Mouse (Mus musculus): Measurements from ENCODE around the gene Olfr64. TPM values are rescaled to one million over a fixed set of nuclear protein-coding genes. Genes with fewer than 3 reads are reported as not detected.

Gene Olfr64
- not detected in 2 replicates for polyA plus RNA-seq (2015; fragmentation: Nextera tagmentation; extraction: Ambion mirVana)

DNA sequence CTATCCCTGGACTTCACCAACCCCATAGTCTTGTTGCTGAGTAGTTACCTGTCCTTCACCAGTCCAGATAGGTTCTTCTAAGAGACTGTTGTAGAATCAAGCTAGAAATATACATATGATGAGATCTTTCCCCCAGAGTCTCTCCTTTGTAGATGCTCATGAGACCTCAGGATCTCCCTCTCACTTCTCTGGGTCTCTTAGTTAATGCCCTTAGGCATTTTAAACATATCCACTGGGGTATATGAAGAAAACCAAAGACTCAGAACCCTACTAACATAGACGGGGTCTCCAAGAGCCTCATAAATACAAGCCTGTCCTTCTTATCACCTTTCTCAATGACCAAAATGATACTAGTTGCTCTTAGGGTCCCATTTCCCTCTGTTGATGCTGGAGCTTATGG lies at the start of gene Olfr64:
Olfr64 (minus strand) TSS at position 101 of the 400 bp plus-strand sequence.
- Histone ChIP-seq H3K9me3 (no peaks in the 10 kb centered on the region), H3K4me1 (no peaks in the 10 kb centered on the region), H3K4me3 (no peak within 1 kb of the TSS), H3K36me3 (replicated peaks) (no peaks in the 10 kb centered on the region), H3K27me3 (replicated peaks) (no peaks in the 10 kb centered on the region), H3K4me2 (no peak within 1 kb of the TSS), H3K9ac (no peak within 1 kb of the TSS), H3K27ac (no peak within 1 kb of the TSS)
- WGBS = 83% methylated on average over 1 of the region's 1 CpGs
- no peak for ATAC-seq (replicated peaks)

DNA sequence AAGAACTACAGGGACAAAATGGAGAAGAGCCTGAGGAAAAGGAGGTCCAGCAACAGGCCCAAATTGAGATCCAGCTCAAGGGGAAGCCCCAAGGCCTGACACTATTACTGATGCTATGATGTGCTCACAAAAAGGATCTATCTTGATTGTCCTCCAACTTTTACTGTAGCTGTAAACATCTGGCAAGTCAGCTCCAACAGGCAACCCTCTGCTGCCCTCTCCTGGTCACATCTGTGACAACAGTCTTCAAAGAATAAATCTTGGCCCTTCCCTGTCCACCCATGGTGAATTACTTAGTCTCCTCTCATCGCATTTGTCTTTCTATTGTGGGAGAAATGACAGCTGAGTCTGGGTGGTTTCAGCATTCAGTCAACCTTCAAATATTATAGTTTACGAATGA lies 48.4 kb upstream of the Olfr64 start:
- no peak overlapping the region for H3K27ac ChIP-seq
- no peak overlapping the region for H3K9ac ChIP-seq
- ATAC-seq (replicated peaks) = no peak
- H3K36me3 ChIP-seq (replicated peaks) = no peaks in the 10 kb centered on the region
- no peaks in the 10 kb centered on the region for H3K4me1 ChIP-seq
- no peak overlapping the region for H3K4me2 ChIP-seq
- H3K4me3 ChIP-seq = no peak overlapping the region
- no peaks in the 10 kb centered on the region for H3K9me3 ChIP-seq
- no peaks in the 10 kb centered on the region for H3K27me3 ChIP-seq (replicated peaks)
- WGBS = 23% methylated on average over 2 of the region's 2 CpGs

- no peak for ATAC-seq (replicated peaks)
- H3K4me2 ChIP-seq = no peak within 1 kb of the TSS
- no peaks in the 10 kb centered on the region for H3K36me3 ChIP-seq (replicated peaks)
- 68% methylated on average over 2 of the region's 2 CpGs for WGBS
- H3K4me1 ChIP-seq = no peaks in the 10 kb centered on the region
- H3K27me3 ChIP-seq (replicated peaks) = no peaks in the 10 kb centered on the region
- no peaks in the 10 kb centered on the region for H3K9me3 ChIP-seq
- no peak within 1 kb of the TSS for H3K27ac ChIP-seq
- no peak within 1 kb of the TSS for H3K9ac ChIP-seq
- no peak within 1 kb of the TSS for H3K4me3 ChIP-seq
Observed at GRCm38 (mm10) chr7:103934264-103934663, 40.0 kb upstream of the Olfr64 start, which contains the start of gene Olfr632. Gene Olfr632, plus strand, starts transcription at chr7:103934347.

DNA sequence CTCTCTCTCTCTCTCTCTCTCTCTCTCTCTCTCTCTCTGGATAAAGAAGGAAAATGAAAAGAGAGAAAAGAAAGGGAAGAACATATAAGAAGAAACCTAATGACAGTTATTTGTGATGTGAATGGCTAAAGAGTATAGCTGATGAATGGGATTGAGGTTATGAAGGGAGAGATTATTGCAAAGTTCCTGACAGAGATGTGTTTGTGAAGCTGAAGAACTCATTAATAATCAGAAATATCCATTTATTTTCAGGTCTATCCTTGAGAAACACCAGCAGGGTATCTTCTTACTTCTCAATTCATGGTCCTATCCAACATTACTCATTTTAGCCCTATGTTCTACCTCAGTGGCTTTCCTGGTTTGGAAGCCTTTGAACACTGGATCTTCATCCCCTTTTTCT lies 34.2 kb upstream of the Olfr64 start, which contains the start of gene Olfr631:
Olfr631 (plus strand) TSS at position 301 of the 400 bp plus-strand sequence.
- H3K9me3 ChIP-seq = no peaks in the 10 kb centered on the region
- no peak for ATAC-seq (replicated peaks)
- no peaks in the 10 kb centered on the region for H3K4me1 ChIP-seq
- no peak within 1 kb of the TSS for H3K9ac ChIP-seq
- no peaks in the 10 kb centered on the region for H3K27me3 ChIP-seq (replicated peaks)
- H3K4me3 ChIP-seq = no peak within 1 kb of the TSS
- H3K4me2 ChIP-seq = no peak within 1 kb of the TSS
- no peaks in the 10 kb centered on the region for H3K36me3 ChIP-seq (replicated peaks)
- no peak within 1 kb of the TSS for H3K27ac ChIP-seq

- Histone ChIP-seq H3K9ac (no peak overlapping the region), H3K27me3 (replicated peaks) (no peaks in the 10 kb centered on the region), H3K4me2 (no peak overlapping the region), H3K36me3 (replicated peaks) (no peaks in the 10 kb centered on the region), H3K4me1 (no peaks in the 10 kb centered on the region), H3K9me3 (no peaks in the 10 kb centered on the region), H3K4me3 (no peak overlapping the region), H3K27ac (no peak overlapping the region)
- no peak for ATAC-seq (replicated peaks)
Observed at GRCm38 (mm10) chr7:103915338-103915737, 21.1 kb upstream of the Olfr64 start.

DNA sequence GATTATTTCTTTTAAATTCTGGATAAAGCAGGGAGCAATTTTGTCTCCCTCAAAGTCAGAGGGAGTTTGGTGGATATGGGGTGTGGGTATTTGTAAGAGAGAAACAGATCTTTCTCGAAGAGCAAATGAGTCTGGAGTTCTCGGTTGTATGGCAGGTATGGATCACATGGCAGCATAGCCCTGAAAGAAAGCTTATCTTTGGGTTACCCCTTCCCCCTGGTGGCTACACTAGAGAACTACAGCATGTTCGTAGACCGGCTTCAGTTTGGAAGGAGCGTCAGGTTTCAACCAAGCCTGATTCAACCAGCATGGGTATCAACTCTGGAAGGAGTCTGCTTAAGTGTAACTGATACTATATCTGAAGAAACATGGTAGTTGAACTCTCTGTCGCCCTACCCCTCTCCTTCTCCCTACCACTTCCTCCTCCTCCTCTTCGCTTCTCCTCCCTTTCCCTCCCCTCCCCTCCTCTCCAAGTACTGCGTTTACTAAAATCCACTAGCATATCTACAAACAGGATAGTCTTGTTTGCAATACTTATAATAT lies 18.8 kb upstream of the Olfr64 start:
- Histone ChIP-seq H3K4me1 (no peaks in the 10 kb centered on the region), H3K4me2 (no peak overlapping the region), H3K27ac (no peak overlapping the region), H3K9ac (no peak overlapping the region), H3K27me3 (replicated peaks) (no peaks in the 10 kb centered on the region), H3K4me3 (no peak overlapping the region), H3K36me3 (replicated peaks) (no peaks in the 10 kb centered on the region), H3K9me3 (no peaks in the 10 kb centered on the region)
- no peak for ATAC-seq (replicated peaks)
- 48% methylated on average over 8 of the region's 8 CpGs for WGBS

DNA sequence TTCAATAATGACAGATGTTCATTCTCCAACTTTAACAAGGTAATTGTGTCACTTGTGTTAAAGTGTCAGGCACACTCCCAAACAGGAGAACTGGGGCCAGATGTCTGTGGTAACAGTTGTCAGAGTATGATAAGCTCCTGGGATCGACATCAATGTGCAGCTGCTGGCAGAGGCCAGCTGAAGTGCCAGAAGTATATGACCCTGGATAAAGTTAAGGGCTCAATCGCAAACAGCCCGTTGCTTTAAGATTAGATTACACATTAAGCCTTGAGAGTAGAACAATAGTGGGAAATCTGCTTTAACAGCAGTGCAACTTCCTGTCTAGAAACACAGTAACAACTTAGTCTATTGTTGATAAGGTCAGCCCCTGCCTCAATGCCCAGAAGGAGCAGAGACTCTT lies 15.8 kb upstream of the Olfr64 start:
- Histone ChIP-seq H3K4me3 (no peak overlapping the region), H3K27me3 (replicated peaks) (no peaks in the 10 kb centered on the region), H3K9ac (no peak overlapping the region), H3K36me3 (replicated peaks) (no peaks in the 10 kb centered on the region), H3K27ac (no peak overlapping the region), H3K4me2 (no peak overlapping the region), H3K4me1 (no peaks in the 10 kb centered on the region), H3K9me3 (no peaks in the 10 kb centered on the region)
- 43% methylated on average over 3 of the region's 3 CpGs for WGBS
- ATAC-seq (replicated peaks) = no peak

GRCm38 (mm10) chr7:103903187-103903586 lies 8.9 kb upstream of the Olfr64 start, which contains the start of gene Olfr65:
Gene Olfr65, plus strand, starts transcription at chr7:103903487.
- WGBS = 85% methylated on average over 2 of the region's 2 CpGs
- Histone ChIP-seq H3K36me3 (replicated peaks) (no peaks in the 10 kb centered on the region), H3K9me3 (no peaks in the 10 kb centered on the region), H3K4me3 (no peak within 1 kb of the TSS), H3K4me1 (no peaks in the 10 kb centered on the region), H3K27ac (no peak within 1 kb of the TSS), H3K27me3 (replicated peaks) (no peaks in the 10 kb centered on the region), H3K9ac (no peak within 1 kb of the TSS), H3K4me2 (no peak within 1 kb of the TSS)
- ATAC-seq (replicated peaks) = no peak

DNA sequence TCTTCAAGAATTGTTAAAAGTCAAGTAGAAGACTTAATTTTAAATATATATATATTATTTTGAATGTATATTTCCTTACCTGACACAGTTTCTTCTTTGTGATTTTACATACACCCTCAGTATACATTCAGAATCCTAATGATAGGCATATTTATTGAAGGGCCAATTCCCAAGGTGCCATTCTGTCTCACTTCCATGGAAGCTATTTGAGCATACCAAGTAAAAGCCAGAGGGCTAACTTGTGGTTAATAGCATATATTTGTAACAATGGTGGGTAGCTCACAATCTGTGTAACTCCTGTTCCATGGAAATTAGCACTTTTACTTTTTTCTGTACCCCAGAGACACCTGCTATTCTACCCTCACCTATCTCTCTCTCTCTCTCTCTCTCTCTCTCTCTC lies 8.1 kb downstream of the Olfr64 start, which contains the start of gene Olfr66:
Olfr66 (minus strand) TSS at position 101 of the 400 bp plus-strand sequence.
- H3K27ac ChIP-seq = no peak within 1 kb of the TSS
- H3K27me3 ChIP-seq (replicated peaks) = no peaks in the 10 kb centered on the region
- no peak within 1 kb of the TSS for H3K4me2 ChIP-seq
- H3K36me3 ChIP-seq (replicated peaks) = no peaks in the 10 kb centered on the region
- no peaks in the 10 kb centered on the region for H3K4me1 ChIP-seq
- no peaks in the 10 kb centered on the region for H3K9me3 ChIP-seq
- no peak within 1 kb of the TSS for H3K4me3 ChIP-seq
- ATAC-seq (replicated peaks) = no peak
- H3K9ac ChIP-seq = no peak within 1 kb of the TSS

DNA sequence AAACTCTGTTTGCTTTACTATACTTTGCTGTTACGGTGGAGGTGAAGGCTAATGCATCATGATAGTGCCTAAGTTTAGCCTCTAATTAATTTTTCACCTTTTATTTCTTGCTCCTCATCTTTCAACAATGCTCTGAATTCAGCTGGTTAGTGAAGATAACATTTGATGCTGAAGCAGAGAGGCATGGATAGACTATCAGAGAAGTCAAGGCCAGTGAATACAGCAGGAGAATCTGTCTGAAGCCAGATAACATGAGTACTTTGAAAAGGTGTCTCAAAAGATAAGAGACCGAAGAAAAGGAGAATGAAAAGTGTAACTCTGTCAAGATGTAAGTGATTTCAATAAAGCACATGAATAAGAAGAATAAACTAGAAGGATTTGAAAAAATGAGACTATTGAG lies 17.2 kb downstream of the Olfr64 start:
- no peak for ATAC-seq (replicated peaks)
- Histone ChIP-seq H3K36me3 (replicated peaks) (no peaks in the 10 kb centered on the region), H3K27me3 (replicated peaks) (no peaks in the 10 kb centered on the region), H3K27ac (no peak overlapping the region), H3K9me3 (no peaks in the 10 kb centered on the region), H3K4me3 (no peak overlapping the region), H3K4me2 (no peak overlapping the region), H3K9ac (no peak overlapping the region), H3K4me1 (no peaks in the 10 kb centered on the region)
- WGBS = 84% methylated on average over 2 of the region's 2 CpGs

GRCm38 (mm10) chr7:103874451-103874850 lies 19.8 kb downstream of the Olfr64 start:
- Histone ChIP-seq H3K4me3 (no peak overlapping the region), H3K27ac (no peak overlapping the region), H3K4me2 (no peak overlapping the region), H3K9me3 (no peaks in the 10 kb centered on the region), H3K9ac (no peak overlapping the region), H3K4me1 (no peaks in the 10 kb centered on the region), H3K27me3 (replicated peaks) (no peaks in the 10 kb centered on the region), H3K36me3 (replicated peaks) (no peaks in the 10 kb centered on the region)
- 59% methylated on average over 5 of the region's 5 CpGs for WGBS
- no peak for ATAC-seq (replicated peaks)

DNA sequence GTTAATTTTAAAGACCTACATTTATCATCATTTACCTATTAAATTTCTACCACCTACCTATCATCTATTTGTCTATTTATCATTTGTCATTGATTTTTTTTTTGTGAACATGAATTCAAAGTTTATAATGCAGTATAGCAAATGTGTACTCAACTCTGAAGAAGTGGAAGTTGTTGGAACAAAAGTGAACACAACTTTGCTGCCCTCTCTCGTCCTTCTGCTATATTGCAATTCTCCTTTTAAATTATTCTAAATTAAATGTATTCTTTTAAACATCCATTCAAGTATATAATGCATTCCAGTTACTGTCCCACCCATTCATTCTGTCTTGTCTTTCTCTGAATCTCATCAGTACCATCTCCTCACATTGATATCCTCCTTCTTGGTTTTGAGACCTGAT lies 21.2 kb downstream of the Olfr64 start:
- Histone ChIP-seq H3K4me2 (no peak overlapping the region), H3K9me3 (no peaks in the 10 kb centered on the region), H3K27ac (no peak overlapping the region), H3K9ac (no peak overlapping the region), H3K36me3 (replicated peaks) (no peaks in the 10 kb centered on the region), H3K4me3 (no peak overlapping the region), H3K27me3 (replicated peaks) (no peaks in the 10 kb centered on the region), H3K4me1 (no peaks in the 10 kb centered on the region)
- ATAC-seq (replicated peaks) = no peak
- 13% methylated on average over 1 of the region's 1 CpGs for WGBS

DNA sequence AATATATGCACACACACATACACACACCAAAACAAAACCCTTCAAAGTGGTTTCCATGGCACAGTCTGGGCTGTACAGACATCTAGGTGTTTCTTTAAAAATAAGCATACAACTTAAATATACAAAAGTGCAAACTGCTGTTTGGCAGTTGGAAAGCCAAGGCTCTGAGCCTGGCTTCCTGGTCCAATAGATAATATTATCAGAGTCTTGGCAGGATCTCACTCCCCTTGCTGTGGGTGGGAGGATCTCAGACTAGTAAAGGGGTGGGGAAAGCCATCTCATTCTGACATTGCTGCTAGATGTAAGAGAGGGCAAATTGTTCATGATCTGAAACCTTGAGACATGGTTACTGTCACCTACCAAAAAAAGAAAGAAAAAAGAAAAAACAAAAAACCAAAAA lies 23.6 kb downstream of the Olfr64 start:
- Histone ChIP-seq H3K4me3 (no peak overlapping the region), H3K4me2 (no peak overlapping the region), H3K9me3 (no peaks in the 10 kb centered on the region), H3K27ac (no peak overlapping the region), H3K36me3 (replicated peaks) (no peaks in the 10 kb centered on the region), H3K4me1 (no peaks in the 10 kb centered on the region), H3K9ac (no peak overlapping the region), H3K27me3 (replicated peaks) (no peaks in the 10 kb centered on the region)
- ATAC-seq (replicated peaks) = no peak

Data from midbrain, embryonic 15.5 days (tissue).